Mouse (Mus musculus) B cell, adult 2 months (primary cell): Measurements from ENCODE around the gene Smurf2.
"Not testable (repeated sequence)": the region's sequence is repeated elsewhere in the genome, so short reads cannot be mapped to it uniquely, and the experiment has no call there.

Experiments
- DNase-seq, 2 experiments: peaks; one replicate each; pipeline ENCODE4 v3.0.0; 2022

Gene Smurf2

DNA sequence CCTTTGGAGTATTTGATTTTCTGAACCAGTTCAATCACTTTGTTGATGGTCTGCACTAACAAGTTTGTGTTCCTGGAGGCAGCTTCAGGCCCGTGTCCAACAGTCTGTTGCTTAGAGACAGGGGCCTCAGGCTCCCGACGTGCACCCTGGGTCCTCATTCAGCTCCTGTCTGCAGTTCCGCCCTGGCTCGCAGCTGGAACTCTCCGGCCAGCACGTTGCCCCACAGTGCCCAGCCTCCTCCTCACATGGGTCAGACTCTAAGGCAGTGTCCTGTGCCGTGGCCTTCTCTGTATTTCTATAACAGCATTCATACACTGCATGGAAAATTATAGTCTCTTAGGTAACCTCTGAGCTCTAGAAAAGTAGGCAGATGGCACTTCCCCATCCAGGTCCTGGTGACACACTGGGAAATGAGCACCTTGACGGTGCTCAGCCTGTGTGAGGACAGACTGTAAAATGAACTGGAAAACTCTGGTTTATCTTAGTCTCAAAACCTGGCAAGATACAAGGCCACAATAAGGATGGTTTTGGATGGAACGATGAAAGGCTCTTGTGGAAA, 118.4 kb downstream of the Smurf2 start:
- DNase-seq, result no peak

DNA sequence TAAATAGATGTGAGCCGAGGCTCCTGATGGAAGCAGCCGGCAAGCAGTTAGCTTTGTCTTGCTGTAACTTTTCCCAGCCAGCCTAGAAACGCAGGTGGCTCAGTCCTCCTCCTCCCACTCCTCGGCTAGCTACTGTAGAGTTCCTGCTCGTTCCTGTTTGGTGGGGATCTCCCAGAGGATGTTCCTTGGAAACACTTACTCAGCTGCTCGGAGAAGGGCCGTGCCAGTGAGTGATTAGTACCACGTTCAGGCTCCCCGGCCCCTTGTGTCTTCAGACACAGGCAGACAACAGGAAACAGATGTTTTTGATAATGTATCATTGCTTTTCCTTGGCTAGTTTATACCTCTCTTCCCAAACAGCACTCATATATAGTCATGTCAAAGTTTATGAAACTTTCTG, 124.8 kb downstream of the Smurf2 start:
- no peak for DNase-seq

DNA sequence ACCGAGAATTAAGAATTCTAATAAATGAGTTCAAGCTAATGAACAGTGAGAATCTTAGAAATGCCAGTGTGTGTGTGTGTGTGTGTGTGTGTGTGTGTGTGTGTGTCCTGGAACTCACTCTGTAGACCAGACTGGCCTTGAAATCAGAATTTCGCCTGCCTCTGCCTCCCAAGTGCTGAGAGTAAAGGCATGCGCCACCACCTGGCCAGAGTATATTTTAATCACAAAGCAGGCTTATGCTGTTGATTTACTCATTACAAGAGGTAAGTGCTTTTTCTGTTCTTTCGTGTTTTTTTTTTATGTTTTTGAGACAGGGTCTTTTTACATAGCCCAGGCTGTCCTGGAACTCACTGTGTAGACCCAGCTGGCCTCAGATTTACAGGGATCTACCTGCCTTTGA, 126.7 kb downstream of the Smurf2 start:
- peak; percentile 31 to 44 for DNase-seq

DNA sequence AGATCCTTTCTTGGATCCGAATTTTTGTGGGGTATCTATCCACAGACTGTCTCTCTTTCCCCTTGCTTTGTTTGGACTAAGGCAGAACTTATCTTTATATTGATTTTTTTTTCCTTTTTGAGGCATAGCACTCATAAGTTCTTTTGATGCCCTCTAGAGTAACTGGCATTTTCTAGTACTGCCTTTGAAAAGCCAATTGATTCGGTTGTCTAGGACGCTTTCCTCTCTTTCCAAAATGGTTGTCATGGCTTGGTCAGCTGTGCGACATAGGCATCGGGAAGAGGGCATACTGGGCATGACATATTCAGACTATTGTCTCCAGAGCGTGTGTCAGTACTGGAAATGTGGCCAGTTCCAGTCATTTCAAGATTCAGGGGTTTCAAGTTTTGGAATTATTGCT, 130.9 kb downstream of the Smurf2 start:
- DNase-seq, result no peak

DNA sequence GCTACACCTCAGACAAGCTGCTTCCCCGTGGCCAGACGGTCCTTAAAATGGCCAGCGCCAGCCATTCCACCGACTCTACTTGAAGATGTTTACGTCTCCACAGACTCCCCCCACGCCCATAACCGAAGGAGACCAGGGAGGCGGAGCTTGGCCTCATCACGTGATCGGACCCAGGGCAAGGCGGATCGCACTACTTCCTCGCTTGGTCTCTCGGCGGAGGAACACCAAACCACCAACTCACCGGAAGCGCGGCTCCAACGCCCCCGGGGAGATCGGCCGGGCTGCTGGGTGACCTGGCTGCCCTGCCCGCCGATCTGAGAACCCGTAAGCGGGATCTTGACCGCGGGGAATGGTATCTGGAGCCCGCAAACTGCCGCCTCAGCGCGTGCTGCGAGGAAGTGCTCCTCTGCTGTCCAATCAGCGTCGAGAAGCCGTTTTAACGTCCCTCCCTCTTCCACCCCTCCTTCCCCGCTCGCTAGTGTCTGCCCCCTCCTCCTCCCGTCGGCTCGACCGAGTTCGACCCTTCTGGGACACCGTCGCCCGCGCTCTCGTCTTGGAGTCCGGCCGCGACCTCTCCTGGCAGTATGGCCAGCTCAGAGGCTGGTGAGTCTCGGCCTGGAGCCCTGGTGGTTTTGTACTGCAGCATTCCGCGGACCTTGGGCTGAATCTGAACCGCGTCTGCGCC, 131.6 kb downstream of the Smurf2 start, which contains the start of the genes Ddx5 and Cep95:
Ddx5 (minus strand) TSS at position 411 of the 685 bp plus-strand sequence.
Cep95 (plus strand) TSS at position 478 of the 685 bp plus-strand sequence.
- peak; percentile 98 for DNase-seq

DNA sequence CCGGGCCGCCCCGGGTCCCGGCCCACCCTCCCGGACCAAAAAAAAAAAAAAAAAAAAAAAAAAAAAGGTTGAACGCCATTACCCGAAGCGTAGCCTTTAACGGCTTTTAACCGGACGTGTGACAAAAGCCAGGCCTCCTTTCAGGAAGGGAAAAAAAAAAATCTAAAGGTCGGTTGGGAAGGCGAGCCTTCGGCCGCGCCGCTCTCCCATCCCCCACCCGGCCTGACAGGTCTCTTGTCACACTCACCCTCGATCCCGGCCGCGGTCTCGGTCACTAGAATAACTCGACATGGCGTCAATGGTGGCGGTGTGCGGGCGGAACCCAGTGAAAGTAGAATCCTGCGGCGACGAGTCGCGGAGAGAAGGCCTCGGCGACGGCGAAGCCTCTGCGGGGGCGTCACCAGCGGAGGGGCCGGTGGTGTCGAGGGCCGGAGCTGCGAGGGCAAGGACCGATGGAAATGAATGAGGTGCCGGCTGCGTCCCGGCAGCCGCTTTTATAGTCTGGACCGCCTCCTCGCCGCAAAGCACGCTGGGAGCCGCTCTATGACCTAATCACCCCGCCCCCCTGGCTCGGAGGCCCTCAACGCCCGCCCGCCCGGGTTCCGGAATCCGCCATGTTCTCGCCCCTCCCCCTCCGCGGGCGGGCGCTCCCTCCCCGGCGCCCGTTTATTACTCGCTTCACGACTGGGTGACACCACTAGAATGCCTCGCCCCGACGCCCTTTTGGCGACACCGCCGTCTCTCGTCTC, 132.3 kb downstream of the Smurf2 start:
- peak; percentile 99 for DNase-seq

DNA sequence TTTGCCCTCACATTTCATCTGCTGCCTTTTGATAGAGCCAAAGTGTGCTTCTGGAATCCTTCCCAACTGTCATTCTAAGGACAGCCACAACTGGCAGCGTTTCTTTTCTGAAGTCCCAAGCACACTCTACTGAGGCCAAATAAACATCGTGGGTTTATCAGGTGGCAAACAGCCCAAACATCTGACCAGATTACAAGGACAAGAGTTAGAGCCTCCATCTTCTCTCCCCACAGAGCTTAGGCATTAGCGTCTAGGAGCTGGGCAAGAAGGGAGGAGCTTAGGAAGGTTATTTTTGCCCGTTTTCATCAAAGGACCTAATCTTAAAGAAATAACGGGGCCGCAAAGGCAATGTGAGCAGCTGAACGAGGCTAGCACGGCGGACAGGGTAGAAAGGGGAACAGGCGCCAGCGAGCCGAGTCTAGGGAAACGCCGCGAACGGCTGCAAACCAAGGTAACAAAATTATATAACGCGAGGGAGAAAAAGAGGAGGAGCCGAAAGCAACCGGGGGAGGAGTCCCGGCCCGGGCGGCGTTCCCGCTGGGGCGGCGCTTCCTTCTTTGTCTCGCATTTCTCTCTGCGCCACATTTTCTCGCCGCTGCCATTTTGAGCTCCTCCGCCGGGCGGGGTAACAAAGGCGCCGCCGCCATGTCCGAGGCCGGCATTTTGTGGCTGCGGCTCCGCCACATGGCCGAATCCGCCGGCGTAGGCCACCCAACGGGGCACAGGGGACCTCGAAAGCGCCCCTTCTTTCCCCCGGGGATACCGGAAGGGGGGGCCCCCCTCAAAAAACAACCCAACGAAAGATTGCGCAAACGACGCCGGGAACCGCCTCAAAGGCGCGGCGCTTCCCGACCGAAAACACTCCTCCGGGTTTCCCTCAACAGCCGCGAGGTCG, 133.1 kb downstream of the Smurf2 start:
- peak; percentile 90 to 91 for DNase-seq

DNA sequence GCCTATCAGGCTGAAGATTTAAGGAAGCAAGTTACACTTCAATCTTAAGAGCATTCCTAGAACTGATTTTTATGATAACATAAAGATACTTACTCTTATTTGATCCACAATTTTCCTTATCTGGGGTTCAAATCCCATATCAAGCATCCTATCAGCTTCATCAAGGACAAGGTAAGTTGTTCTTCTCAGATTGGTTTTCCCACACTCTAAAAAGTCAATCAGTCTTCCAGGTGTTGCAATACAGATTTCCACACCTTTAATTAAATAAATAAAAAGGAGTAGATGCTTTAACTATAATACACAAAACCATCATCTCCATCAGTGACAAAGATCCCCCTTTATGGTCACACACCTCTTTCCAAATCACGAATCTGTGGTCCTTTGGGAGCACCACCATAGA, 135.5 kb downstream of the Smurf2 start:
- DNase-seq, result no peak

DNA sequence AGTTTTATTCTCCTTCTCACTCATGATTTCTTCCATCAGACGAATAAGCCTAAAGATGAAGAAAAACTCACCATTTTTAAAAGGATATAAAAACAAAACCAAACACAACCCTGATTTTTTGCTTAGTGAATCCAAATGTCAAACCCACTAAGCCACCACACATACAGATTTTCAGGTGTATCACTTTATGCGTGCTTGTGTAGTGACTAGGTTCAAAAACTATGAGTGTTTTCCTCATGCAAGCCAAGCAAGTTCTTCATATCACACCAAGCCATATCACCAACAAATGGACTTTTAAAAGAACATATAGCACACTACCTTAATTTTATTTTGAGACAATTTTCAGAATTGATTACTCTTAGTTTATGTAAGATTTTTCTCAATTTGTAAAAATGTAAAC, 136.0 kb downstream of the Smurf2 start:
- no peak for DNase-seq

DNA sequence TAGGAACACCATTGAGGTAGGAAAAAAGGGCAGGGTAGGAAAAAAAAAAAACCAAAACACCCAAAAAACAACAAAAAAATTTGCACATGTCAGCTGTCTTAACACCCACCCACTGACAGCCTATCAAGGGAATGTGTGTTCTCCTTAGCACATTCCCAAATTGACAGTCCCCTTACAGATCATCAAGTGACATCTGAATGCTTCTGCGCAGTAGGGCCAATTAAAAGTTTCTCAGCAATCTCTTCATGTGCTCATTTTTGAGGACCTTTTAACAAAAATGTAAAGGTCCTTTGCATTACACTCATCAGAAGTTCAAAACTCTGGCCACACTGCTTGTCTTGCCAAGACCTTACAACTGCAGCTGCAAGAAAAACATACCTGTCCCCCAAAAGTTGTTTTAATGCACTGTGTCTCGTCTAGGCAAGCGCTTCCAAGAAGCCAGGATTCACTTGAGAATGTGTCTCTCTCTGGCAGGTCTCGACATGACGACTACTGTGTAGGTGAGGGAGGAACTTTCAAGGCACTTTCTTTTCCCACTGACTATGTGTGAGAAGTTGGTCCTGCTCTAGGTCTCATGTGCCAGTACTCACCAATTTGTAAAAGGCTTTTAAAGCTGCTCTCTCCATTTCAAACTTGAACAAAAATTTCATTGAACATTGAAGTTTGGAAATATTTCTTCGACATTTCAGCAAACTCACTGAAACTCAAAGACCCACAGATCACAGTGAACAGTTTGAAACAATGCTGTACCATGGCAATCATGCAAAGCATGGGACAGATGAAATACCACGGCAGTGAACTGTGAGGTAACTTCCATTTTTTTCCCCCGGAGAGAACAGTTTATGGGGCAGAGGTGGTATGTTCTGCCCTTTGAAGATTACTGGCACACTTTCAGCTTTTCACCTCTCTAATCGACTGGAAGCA, 137.4 kb downstream of the Smurf2 start:
- DNase-seq, result peak; percentile 28 to 39

DNA sequence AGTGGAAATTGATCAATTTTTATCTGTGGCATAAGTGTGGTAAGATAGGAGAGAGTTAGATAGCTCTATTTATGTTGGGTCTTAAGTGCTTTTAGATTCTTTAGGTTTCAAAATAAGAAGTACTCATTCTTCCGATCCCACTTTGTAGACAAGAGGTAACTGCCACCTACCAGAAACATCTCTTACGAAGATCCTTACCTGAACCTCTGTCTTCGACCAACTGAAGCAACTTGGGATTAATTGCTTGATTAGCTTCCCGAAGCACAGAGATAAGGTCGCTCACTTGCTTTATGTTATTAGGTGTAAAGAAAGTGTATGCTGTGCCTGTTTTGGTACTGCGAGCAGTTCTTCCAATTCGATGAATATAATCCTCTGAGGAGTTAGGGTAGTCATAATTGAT, 138.2 kb downstream of the Smurf2 start:
- not testable (repeated sequence) for DNase-seq

DNA sequence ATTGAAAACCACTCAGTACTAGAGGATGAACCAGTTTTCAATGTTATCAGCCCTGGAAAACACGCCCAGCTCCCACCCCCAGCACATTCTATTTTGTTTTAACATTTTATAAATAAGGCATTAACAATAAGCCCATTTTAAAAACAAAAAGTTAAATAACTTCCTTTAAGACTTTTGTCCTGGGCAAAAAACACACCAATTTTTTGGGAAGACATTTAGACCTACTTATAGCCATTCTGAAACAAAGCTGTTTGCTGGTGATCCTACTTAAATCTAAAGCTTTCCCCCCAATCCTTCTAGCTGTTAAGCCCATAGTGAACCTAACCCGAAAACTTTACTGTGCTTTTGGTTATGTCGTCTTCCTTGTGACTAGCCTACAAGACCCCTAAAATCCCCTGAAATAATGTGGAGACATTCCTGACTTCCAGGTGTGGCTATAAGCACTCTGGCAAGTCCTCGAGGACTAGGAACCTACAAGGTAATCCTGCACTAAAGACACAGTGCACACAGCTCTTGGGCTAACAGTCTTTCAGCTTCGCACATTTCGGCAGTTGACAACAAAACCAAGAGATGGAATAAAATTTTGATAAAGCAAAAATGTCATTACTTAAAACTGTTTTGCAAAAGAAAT, 139.8 kb downstream of the Smurf2 start:
- DNase-seq, result peak in 1 of 2 experiments; percentile 32

DNA sequence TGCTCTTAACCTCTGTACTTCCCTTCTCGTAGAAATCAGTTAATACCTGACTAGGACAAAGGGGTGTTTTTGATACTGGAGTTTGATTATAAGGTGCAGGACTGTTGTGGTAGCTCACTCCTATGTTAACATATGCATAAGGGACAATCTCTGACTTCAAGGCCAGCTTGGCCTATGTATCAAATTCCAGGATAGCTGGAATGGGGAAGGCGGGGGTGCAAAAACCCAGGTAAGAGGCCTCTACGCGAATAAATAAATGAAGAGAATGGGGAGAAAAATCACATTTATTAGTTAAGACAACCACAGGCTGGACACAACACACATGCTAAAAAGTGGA, 140.5 kb downstream of the Smurf2 start:
- no peak for DNase-seq

DNA sequence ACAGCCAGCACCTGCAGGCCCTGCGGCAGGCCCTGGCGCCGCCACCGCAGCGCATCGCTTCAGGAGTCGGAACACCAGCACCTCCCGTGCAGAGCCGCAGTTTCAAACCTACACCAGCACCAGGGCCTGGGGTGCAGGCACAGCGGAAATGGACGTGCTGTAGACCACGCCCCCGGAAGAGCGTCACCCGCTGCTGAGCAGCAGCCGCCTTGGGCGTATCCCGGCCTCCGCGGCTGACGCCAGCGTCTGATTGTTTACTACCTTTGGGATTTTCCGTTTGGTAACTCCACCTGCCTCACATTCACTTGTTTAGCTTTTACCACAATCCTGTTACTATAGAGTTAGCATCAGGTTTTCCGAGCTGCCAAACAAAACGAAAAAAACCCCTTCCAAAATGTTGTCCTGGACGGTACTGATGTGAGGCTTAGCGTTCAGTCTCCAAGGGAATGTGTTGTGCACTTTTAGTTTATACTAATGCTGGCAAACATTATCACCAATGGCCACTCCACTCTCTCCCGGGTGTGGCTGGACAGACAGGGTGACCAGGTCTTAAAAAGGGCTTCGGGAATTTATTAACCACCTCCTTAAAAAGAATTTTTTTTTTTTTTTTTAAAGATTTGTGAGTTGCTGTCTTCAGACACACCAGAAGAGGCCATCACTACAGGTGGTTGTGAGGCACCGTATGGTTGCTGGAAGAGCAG, 141.0 kb downstream of the Smurf2 start, which contains the start of gene Polg2:
Polg2 (minus strand) TSS at position 150 of the 701 bp plus-strand sequence.
- DNase-seq, result peak; percentile 96 to 97

DNA sequence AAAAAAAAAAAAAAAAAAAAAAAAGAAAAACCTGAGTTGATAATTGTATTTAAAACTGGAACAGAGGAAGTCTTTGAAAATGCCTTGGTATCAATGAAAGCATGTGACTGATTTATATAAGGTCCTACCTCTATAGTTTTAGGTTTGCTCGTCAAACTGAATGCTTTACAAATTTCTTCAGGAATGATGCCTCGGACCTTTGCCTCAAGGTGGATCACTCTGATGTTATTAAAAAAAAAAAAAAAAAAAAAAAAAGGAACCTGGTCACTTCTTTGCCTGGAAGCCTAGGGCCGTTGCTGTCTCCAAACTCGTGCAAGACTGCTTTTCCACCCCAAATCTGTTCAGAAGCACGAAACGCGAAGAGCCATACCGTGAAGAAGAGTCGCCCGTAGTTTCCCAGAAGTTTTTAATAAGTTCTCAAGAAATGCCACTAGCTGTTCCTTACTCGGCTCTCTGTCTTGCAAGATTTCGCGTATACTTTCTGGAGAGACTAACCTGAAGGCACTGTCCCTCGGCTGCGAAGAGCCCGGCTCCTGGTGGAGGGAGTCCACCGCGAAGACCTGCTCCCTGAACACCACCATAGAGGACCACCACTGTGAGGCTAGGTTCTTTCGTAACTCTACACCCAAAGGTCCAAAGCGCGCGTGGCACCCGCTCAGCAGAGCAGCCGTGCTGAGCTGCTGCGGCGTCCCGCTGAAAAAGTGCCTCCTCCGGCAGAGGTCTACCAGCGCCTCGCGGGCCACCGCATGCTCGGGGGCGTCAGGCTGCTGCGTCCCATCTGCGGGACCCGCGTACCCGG, 141.7 kb downstream of the Smurf2 start:
- no peak for DNase-seq

DNA sequence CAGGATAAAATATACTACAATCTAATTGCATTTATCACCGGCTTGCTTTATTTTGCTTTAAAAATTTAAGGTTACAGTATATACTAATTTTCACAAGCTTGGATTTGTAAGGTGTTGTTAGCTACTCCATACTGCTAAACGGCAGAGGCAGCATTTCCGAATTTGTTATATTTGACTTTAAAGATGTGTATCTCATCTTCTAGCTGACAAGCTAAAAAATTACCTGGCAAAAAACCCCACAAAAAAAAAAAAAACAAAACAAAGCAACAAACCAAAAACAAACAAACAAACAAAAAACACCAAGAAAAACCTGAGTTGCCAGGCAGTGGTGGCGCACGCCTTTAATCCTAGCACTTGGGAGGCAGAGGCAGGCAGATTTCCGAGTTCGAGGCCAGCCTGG, 142.4 kb downstream of the Smurf2 start:
- DNase-seq, result no peak

DNA sequence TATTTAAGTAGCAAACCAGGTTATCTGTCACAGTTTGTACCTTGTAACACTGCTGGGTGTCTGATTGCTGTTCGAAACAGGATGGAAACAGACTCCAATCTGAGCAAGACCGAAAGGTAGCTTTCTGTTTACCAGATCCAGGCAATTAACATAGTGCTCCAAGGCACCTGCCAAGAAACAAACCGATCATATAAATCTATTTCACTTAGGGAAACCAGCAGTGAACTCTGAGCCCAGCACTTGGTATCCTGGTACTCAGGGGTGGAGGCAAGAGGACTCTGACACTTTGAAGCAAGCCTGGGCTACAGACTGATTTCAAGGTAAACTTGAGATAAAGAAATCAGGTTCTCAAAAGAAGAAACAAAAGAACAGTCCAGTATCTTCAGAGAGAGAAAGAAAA, 143.1 kb downstream of the Smurf2 start:
- DNase-seq, result no peak

DNA sequence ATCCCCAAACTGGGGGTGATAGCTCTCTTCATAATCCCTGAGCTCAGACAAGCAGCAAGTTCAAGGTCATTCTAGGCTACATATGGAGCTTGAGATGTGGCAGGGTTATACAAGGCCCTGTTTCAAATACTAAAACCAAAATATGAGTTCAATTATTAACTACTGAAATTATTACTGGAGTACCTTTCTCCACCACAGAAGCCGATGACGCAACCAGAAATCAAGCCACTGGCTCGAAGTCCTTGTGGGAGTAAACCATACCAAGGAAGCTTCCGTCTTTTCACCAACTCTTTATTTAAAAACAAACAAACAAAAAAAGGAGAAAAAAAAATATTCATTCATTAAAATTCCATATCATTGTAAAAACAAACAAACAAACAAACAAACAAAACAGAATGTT, 143.6 kb downstream of the Smurf2 start:
- no peak for DNase-seq

DNA sequence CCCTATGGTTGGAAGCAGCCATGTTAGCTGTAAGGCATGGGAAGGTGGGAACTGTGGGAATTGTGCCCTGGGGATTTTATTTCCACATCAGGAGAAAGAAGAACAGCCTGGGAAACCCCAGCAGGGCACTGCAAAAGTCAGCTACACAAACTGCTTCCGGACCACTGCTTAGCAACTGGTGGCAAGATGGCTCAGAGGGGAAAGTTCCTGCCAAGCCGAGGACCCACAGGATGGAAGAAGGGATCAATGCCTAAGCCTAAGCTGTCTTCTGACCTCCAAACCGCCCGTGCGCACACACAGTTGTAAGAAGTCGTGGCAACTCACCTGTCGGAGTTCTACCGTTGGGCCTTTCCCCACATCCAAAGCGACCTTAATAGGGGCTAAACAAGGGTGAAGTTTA, 147.5 kb downstream of the Smurf2 start:
- no peak for DNase-seq
